9 mouse cellular contexts compared by ENCODE assay signal in genomic region chr14:64546787-64547186, GRCm38 (mm10).
DNase-seq lines count a peak whose midpoint lies in the region; ATAC-seq lines count a peak whose summit lies in the region.
"Had no signal": no experiment of that assay in that cellular context is flagged by ENCODE, and none has a peak within 500 bp of the region (broad histone marks: within the 10 kb centered on the region; RNA-seq: fewer than 3 reads in every experiment).

No protein-coding gene starts in this region.

- no peaks in the 10 kb centered on the region for H3K4me1 ChIP-seq in liver, embryonic 12.5 days
- H3K4me1 ChIP-seq: limb, embryonic 13.5 days had no signal

- 6% methylated on average over 4 of the region's 4 CpGs for WGBS in liver, embryonic 12.5 days (ENCODE audit: insufficient replicate concordance)

- no peak overlapping the region for H3K4me3 ChIP-seq in liver, embryonic 12.5 days
- H3K4me3 ChIP-seq: limb, embryonic 13.5 days had no signal

- H3K36me3 ChIP-seq in liver, embryonic 12.5 days = no peaks in the 10 kb centered on the region
- H3K36me3 ChIP-seq: limb, embryonic 13.5 days had no signal

- ATAC-seq in liver, embryonic 12.5 days = no peak

- H3K9ac ChIP-seq in liver, embryonic 12.5 days = no peak overlapping the region
- H3K9ac ChIP-seq: limb, embryonic 13.5 days had no signal

- H3K9me3 ChIP-seq in liver, embryonic 12.5 days (replicated peaks) = no peaks in the 10 kb centered on the region
- H3K9me3 ChIP-seq: limb, embryonic 13.5 days had no signal

- no peak overlapping the region for H3K4me2 ChIP-seq in liver, embryonic 12.5 days
- H3K4me2 ChIP-seq: limb, embryonic 13.5 days had no signal

- no peak overlapping the region for H3K27ac ChIP-seq in liver, embryonic 12.5 days
- H3K27ac ChIP-seq: limb, embryonic 13.5 days had no signal

- H3K27me3 ChIP-seq in liver, embryonic 12.5 days (replicated peaks) = no peaks in the 10 kb centered on the region
- H3K27me3 ChIP-seq: limb, embryonic 13.5 days had no signal

- DNase-seq in liver = peak; percentile 44
- peak; percentile 83 for DNase-seq in adrenal gland, postnatal 14 days
- peak; percentile 20 for DNase-seq in kidney, adult 18-20 months
- peak; percentile 67 to 70 for DNase-seq in lung, postnatal 4 days
- no peak for DNase-seq in frontal cortex, postnatal 25 days (ENCODE audit: low spot score in 2 of 2)
- no peak for DNase-seq in spleen, adult 12 weeks (ENCODE audit: low spot score)
- DNase-seq in cerebellum, postnatal 4 days (ENCODE audit: low spot score in 2 of 2) = no peak

Comparison
In these comparisons a context has a peak if more than half of its experiments do, and no peak if none do; other contexts are left out.
1. DNase-seq: peak in liver (single experiment), adrenal gland, postnatal 14 days (single experiment), kidney, adult 18-20 months (single experiment) and lung, postnatal 4 days (2 of 2); none in frontal cortex, postnatal 25 days (0 of 2), spleen, adult 12 weeks (single experiment) and cerebellum, postnatal 4 days (0 of 2).